8 mouse cellular contexts compared by ENCODE assay signal in genomic region chr8:70492664-70493640, GRCm38 (mm10). TPM values are rescaled to one million over a fixed set of nuclear protein-coding genes. Genes with fewer than 3 reads are reported as not detected.
DNase-seq lines count a peak whose midpoint lies in the region; ATAC-seq and TF ChIP-seq lines count a peak whose summit lies in the region.

Gene Crlf1 (plus strand): TSS chr8:70493158.

- peaks cover 6% of the 10 kb centered on the region for H3K4me1 ChIP-seq in embryonic fibroblast, embryonic 13.5 days (ENCODE audit: control insufficient read depth, insufficient read depth, low read length)
- peaks cover 55% of the 10 kb centered on the region for H3K4me1 ChIP-seq in neural tube, embryonic 12.5 days

- DNase-seq in layer of hippocampus, adult 8-10 months (ENCODE audit: low spot score in 2 of 2) = no peak
- no peak for DNase-seq in layer of hippocampus, adult 9-10 months (ENCODE audit: low spot score)
- no peak for DNase-seq in layer of hippocampus, postnatal 25 days (ENCODE audit: extremely low spot score in 1 of 2, low spot score in 1 of 2)
- no peak for DNase-seq in thymus, postnatal 14 days
- DNase-seq in gastrocnemius, postnatal 36 days = no peak
- DNase-seq in right cerebral cortex, postnatal 25 days = no peak

- intact Hi-C loops in gastrocnemius, postnatal 36 days (cut with DNase I) = no loop called here

- ATAC-seq in neural tube, embryonic 12.5 days (ENCODE audit: low FRiP score, low read depth) = peak; percentile 14; the same call in 1 of the 2 replicates

- under 1% methylated on average over 72 of the region's 93 CpGs for WGBS in neural tube, embryonic 12.5 days

- peak within 1 kb of the TSS; percentile 36 for H3K9ac ChIP-seq in neural tube, embryonic 12.5 days

- no peaks in the 10 kb centered on the region for H3K36me3 ChIP-seq in neural tube, embryonic 12.5 days

- peaks cover 99% of the 10 kb centered on the region for H3K27me3 ChIP-seq in neural tube, embryonic 12.5 days (replicated peaks)

- peak within 1 kb of the TSS; percentile 60 for H3K4me2 ChIP-seq in neural tube, embryonic 12.5 days (replicated peaks)

- H3K4me3 ChIP-seq in embryonic fibroblast, embryonic 13.5 days (ENCODE audit: insufficient read depth, low read length) = peak within 1 kb of the TSS; percentile 41
- peak within 1 kb of the TSS; percentile 31 for H3K4me3 ChIP-seq in neural tube, embryonic 12.5 days

- H3K27ac ChIP-seq in embryonic fibroblast, embryonic 13.5 days (ENCODE audit: insufficient read depth, low read length) = peak within 1 kb of the TSS; percentile 75
- H3K27ac ChIP-seq in neural tube, embryonic 12.5 days = no peak within 1 kb of the TSS

- no peak for TF ChIP-seq CTCF in embryonic fibroblast, embryonic 13.5 days (IDR thresholded peaks at IDR 0.05; ENCODE audit: borderline replicate concordance, insufficient read depth, low read length)

- H3K9me3 ChIP-seq in neural tube, embryonic 12.5 days = no peaks in the 10 kb centered on the region

- TF ChIP-seq POLR2A in embryonic fibroblast, embryonic 13.5 days (IDR thresholded peaks at IDR 0.05; ENCODE audit: low read depth, low read length) = peak; percentile 63

RNA-seq across cellular contexts. Expression of gene Crlf1, which starts in this region (rescaled TPM):
- 10 to 100 TPM; 20.4 to 31.5 (median 30.1) TPM for total RNA-seq in layer of hippocampus, adult 8-10 months (2022)
- polyA plus RNA-seq in embryonic fibroblast, embryonic 13.5 days (2011; ENCODE audit: insufficient read length, low read depth, missing spikeins) = 215 and 351 TPM in 2 replicates
- 10 to 100 TPM; 45.2 to 49.5 TPM for total RNA-seq in layer of hippocampus, postnatal 25 days (2021)
- polyA plus RNA-seq in neural tube, embryonic 12.5 days (2016; fragmentation: Nextera tagmentation; extraction: Ambion mirVana) = 1.9 and 4.5 TPM in 2 replicates
- total RNA-seq in gastrocnemius, postnatal 36 days (2021) = 1 to 10 TPM; 3.4 to 3.8 TPM

Comparison
In these comparisons a context has a peak if more than half of its experiments do, and no peak if none do; other contexts are left out.
1. RNA of gene Crlf1 (total RNA-seq): 45.2 to 49.5 TPM in layer of hippocampus, postnatal 25 days and 20.4 to 31.5 TPM in layer of hippocampus, adult 8-10 months; 3.4 to 3.8 TPM in gastrocnemius, postnatal 36 days; every median in the first group is over 4 times any median in the second.
2. RNA of gene Crlf1 (polyA plus RNA-seq): 215 to 351 TPM in embryonic fibroblast, embryonic 13.5 days; 1.9 to 4.5 TPM in neural tube, embryonic 12.5 days; every median in the first group is over 10 times any median in the second.